Mouse (Mus musculus): Measurements from ENCODE around the gene Irs2.

DNA sequence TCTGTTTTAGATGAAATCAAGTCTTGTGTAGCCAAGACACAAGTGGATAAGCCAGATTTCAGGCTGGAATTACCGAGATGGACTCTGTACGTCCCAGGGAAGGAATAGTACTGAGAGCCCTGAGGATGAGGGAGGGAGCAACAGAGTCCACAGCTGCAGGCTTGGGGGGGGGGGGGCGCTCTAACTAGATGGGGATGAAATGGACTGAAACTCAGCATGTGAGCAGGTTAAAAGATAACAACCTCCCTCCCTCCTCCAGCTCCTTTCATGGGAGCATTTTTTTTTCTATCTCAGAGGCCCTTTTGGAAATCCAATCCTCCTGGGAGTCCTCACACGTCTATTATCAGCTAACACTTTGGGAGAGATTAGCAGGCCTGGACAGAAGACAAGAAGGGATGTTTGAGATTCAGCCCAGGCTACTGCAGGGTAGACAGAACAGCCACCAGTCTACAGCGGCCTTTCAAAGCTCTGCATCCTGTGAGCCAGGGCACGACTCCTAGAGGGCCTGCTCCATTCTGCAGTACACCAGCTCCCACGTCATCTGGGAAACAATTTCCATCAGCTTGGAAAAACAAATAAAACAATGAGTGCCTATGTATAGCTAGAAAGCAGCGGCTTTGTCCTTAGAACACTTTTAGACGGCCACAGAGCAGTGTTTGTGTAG is 50.8 kb downstream of the Irs2 start:
- TF ChIP-seq CTCF (IDR thresholded peaks at IDR 0.05; ENCODE audit: insufficient read depth, low read length): no peak
- TF ChIP-seq POLR2A (IDR thresholded peaks at IDR 0.05; ENCODE audit: borderline replicate concordance, extremely low read depth, low read depth, low read length): no peak
